Mouse (Mus musculus) spleen, adult 2 months (tissue): ENCODE measurements around the gene Bdh1. TPM values are rescaled to one million over a fixed set of nuclear protein-coding genes. Genes with fewer than 3 reads are reported as not detected.
A peak's percentile ranks its signal among the peaks of the same experiment; 100 is the strongest.

Experiments
- DNase-seq, 2 experiments: peaks; one replicate each; pipeline versions ENCODE4 v3.0.0 to v3.0.0-alpha.2; 2012 to 2021; ENCODE audit warnings: low spot score in 2 of 2, low read depth in 1 of 2
- H3K27ac ChIP-seq: fragments of 200-500 bp; 2 replicates; pipeline ENCODE4 v1.5.1; 2012; ENCODE audit warnings: low read length, inconsistent platforms; ENCODE audit not compliant: insufficient read depth
- H3K27me3 ChIP-seq: fragments of 200-500 bp; 2 replicates; pipeline ENCODE4 v1.6.1; 2012; ENCODE audit warnings: mild to moderate bottlenecking, moderate library complexity, low read length, inconsistent platforms; ENCODE audit not compliant: control insufficient read depth, insufficient read depth
- H3K36me3 ChIP-seq: fragments of 200-500 bp; 2 replicates; pipeline ENCODE4 v1.6.1; 2012; ENCODE audit warnings: mild to moderate bottlenecking, low read length, inconsistent platforms; ENCODE audit not compliant: control insufficient read depth, insufficient read depth
- H3K4me1 ChIP-seq: fragments of 200-500 bp; 2 replicates; pipeline ENCODE4 v1.6.1; 2011; ENCODE audit warnings: inconsistent platforms; ENCODE audit not compliant: control insufficient read depth, insufficient read depth, insufficient read length
- H3K4me3 ChIP-seq: fragments of 200-500 bp; 2 replicates; pipeline ENCODE4 v1.5.1; 2011; ENCODE audit warnings: mild to moderate bottlenecking, inconsistent platforms; ENCODE audit not compliant: insufficient read depth, insufficient read length; ENCODE audit errors: extremely low read depth
- CTCF ChIP-seq: fragments of 200-500 bp; IDR thresholded peaks from 2 replicates; pipeline ENCODE4 v1.5.1; 2011; ENCODE audit warnings: mild to moderate bottlenecking, inconsistent platforms; ENCODE audit not compliant: insufficient read depth, insufficient read length, insufficient replicate concordance; ENCODE audit errors: extremely low read depth
- POLR2A ChIP-seq: fragments of 200-500 bp; IDR thresholded peaks from 2 replicates; pipeline ENCODE4 v1.6.1; 2011; ENCODE audit warnings: low read depth, low read length, inconsistent platforms
- WGBS: fragments of 180-500 bp; shearing (Covaris S2); methylation state at CpG from one replicate; pipeline ENCODE4 v1.1.7; 2018; 5-methylcytosine and 5-hydroxymethylcytosine counted together
- polyA plus RNA-seq: library from polyadenylated mRNA; depleted of rRNA; stranded (reverse); fragments of >200 nt; gene quantifications from 2 replicates; pipeline ENCODE4 v1.2.3, GENCODE M21; 2012; rRNA removed

Gene Bdh1
- polyA plus RNA-seq, 1 experiment, result 10.9 TPM

- H3K27ac ChIP-seq, result no peak overlapping the region
- TF ChIP-seq POLR2A (no peak), CTCF (no peak)
- DNase-seq, result no peak
- H3K4me1 ChIP-seq, result no peaks in the 10 kb centered on the region
- H3K4me3 ChIP-seq, result no peak overlapping the region
- no peaks in the 10 kb centered on the region for H3K27me3 ChIP-seq
- no peaks in the 10 kb centered on the region for H3K36me3 ChIP-seq
- 87% methylated on average over 3 of the region's 3 CpGs for WGBS
Observed at GRCm38 (mm10) chr16:31500532-31500931, 78.5 kb downstream of the Bdh1 start.

- no peak for DNase-seq
- WGBS, result 88% methylated on average over 14 of the region's 14 CpGs
- TF ChIP-seq POLR2A (no peak), CTCF (no peak)
Observed at GRCm38 (mm10) chr16:31500969-31501750, 79.1 kb downstream of the Bdh1 start.

DNA sequence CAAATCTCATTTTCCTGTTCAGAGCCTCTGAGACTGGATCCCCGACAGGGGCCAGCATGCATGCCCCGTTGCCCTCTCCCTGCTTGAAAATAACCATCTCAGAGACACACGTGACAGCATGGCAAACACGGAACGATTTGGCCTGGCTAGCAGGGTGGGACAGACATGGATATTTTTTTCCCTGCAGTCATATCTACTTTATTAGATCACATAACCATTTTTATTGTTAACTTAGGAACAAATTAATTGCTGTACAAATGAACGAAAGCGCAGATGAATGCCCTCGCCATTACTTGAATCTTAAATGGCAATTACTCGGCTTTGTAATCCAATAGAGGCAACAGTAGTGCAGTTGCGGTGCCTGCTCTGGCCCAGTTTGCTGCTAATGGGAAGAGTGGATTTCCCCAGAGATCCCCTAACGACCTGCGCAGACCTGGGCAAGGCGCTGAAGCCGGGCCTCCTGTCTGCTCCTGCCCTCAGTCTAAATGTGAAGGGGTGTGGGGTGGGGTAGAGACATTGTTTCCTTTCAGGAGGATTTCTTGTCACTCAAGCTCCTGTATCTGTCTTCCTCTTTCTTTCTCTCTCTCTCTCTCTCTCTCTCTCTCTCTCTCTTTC is 79.8 kb downstream of the Bdh1 start:
- H3K36me3 ChIP-seq, result no peaks in the 10 kb centered on the region
- no peak for DNase-seq
- no peaks in the 10 kb centered on the region for H3K4me1 ChIP-seq
- TF ChIP-seq CTCF (no peak), POLR2A (no peak)
- 83% methylated on average over 14 of the region's 14 CpGs for WGBS
- H3K27ac ChIP-seq, result no peak overlapping the region
- H3K4me3 ChIP-seq, result no peak overlapping the region
- no peaks in the 10 kb centered on the region for H3K27me3 ChIP-seq

More at GRCm38 (mm10) chr16:31500969-31501750, 79.1 kb downstream of the Bdh1 start:
- Histone ChIP-seq H3K4me1 (no peaks in the 10 kb centered on the region), H3K27ac (no peak overlapping the region), H3K4me3 (no peak overlapping the region), H3K36me3 (no peaks in the 10 kb centered on the region), H3K27me3 (no peaks in the 10 kb centered on the region)

DNA sequence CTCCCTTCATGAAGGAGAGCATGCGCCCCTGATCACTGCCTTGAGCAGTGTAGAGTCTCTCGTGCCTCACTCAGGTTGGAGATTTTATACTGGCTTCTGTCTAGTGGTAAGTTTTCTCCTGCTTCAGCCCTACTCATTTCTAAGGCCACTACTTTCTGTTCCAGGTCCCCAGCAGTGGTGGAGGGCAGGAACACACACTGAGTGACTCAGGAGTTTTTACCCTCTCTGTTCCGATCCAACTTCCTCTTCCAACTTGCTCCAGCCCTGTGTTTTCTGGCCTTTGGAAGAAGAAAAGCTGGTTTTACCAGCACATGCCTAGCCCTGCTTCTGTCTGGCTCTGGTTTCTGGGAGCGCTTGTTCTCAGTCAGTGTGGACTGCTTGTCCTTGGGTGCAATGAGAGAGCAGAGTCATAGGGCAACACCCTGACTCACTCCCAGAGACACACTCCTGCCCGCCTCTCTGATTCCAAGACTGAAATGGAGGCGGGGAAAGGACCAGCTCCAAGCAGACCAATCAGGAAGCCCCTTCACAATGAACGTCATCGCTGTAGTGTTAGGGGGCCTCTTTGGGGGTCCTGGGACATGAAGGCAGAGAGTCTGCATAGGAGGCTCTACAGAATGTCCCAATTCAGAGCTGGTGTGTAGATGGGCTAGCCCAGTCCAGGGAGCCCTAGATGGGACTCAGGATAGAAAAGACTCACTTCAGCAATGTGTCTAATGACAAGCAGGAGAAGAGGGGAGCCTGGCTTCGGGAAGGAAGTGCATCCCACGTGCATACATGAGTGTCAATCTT is 84.8 kb downstream of the Bdh1 start:
- TF ChIP-seq POLR2A, result no peak
- TF ChIP-seq CTCF, result no peak
- Histone ChIP-seq H3K27me3 (no peaks in the 10 kb centered on the region), H3K4me1 (peaks cover 8% of the 10 kb centered on the region), H3K4me3 (no peak overlapping the region), H3K36me3 (no peaks in the 10 kb centered on the region), H3K27ac (no peak overlapping the region)
- 53% methylated on average over 10 of the region's 10 CpGs for WGBS
- DNase-seq, result no peak

DNA sequence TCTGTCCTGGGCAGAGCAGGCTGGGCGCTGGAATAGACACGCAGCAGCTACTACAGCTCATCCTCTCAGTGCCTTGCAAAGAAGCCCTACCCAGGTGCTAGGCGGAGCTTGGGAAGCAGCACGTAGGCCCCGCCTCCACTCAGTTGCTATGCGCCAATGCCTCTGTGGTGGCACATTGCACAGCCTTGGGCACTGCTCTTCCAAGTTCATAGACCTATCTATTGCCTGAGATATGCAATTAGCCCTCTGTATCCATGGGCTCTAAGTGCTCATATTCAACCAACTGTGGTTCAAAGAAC is 85.3 kb downstream of the Bdh1 start:
- peaks cover 8% of the 10 kb centered on the region for H3K4me1 ChIP-seq
- H3K27ac ChIP-seq, result no peak overlapping the region
- 57% methylated on average over 6 of the region's 6 CpGs for WGBS
- no peak overlapping the region for H3K4me3 ChIP-seq
- peak in 1 of 2 experiments; percentile 12 for DNase-seq
- no peaks in the 10 kb centered on the region for H3K27me3 ChIP-seq
- TF ChIP-seq POLR2A (no peak), CTCF (no peak)
- no peaks in the 10 kb centered on the region for H3K36me3 ChIP-seq

DNA sequence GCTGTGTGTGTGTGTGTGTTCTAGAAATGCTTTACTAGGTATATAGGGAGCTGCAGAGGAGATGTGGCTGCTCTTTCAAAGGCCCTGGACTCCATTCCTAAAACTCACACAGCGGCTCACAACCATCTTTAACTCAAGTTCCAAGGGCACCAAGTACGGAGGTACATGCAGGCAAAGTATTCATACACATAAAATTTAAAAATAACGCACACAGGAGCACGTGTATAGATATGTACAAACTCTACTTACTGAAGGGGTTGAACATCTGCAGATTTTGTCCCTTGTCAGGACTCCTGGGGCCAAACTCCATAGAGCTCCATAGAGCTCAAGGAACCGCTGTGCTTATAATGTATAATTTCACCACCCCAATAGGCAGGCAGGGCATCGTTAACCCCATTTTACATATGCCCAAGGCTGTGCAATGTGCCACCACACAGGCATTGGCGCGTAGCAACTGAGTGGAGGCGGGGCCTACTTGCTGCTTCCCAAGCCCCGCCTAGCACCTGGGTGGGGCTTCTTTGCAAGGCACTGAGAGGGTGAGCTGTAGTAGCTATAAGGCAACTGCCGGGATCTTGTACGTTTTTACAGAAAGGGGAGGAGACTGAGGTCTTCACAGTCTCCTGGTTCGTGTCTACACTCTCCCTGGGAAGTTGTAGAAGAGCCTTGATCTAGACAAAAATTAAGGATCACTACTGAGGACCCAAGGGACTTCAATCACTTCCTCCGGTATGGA is 85.9 kb downstream of the Bdh1 start:
- DNase-seq, result peak; percentile 18 to 41
- TF ChIP-seq CTCF, result no peak
- TF ChIP-seq POLR2A, result no peak
- no peak overlapping the region for H3K4me3 ChIP-seq
- no peak overlapping the region for H3K27ac ChIP-seq
- no peaks in the 10 kb centered on the region for H3K36me3 ChIP-seq
- H3K4me1 ChIP-seq, result peaks cover 8% of the 10 kb centered on the region
- WGBS, result 58% methylated on average over 14 of the region's 14 CpGs
- H3K27me3 ChIP-seq, result no peaks in the 10 kb centered on the region

Other genes with a start within 250 kb of the Bdh1 start
- 9.2 and 9.6 TPM in 2 replicates for gene Acap2, start 221.0 kb upstream of the Bdh1 start, polyA plus RNA-seq
- gene Ppp1r2, start 147.0 kb upstream of the Bdh1 start, polyA plus RNA-seq, result 27.2 and 46.3 TPM in 2 replicates
- 0.14 and 0.32 TPM in 2 replicates for gene Apod, start 107.5 kb upstream of the Bdh1 start, polyA plus RNA-seq
- gene Dlg1, start 241.2 kb downstream of the Bdh1 start, polyA plus RNA-seq, result 7.8 and 7.9 TPM in 2 replicates